Mouse (Mus musculus) G1E (cell line): Measurements from ENCODE around the gene Flywch1.

Experiments used
- CTCF ChIP-seq: IDR thresholded peaks from 2 replicates; pipeline ENCODE4 v1.5.1; 2012; ENCODE audit warnings: low read depth, low read length, inconsistent platforms, mixed read lengths
- GATA1 ChIP-seq: IDR thresholded peaks from 2 replicates; pipeline ENCODE4 v1.6.1; 2012; ENCODE audit warnings: borderline replicate concordance, low read length, inconsistent platforms, mixed read lengths
- GATA2 ChIP-seq: IDR thresholded peaks from 2 replicates; pipeline ENCODE4 v1.6.1; 2012; ENCODE audit warnings: low read depth, low read length, inconsistent platforms, borderline replicate concordance
- POLR2AphosphoS5 ChIP-seq: IDR thresholded peaks from 2 replicates; pipeline ENCODE4 v1.6.1; 2012; ENCODE audit warnings: low read depth, low read length, inconsistent platforms; ENCODE audit not compliant: insufficient replicate concordance
- TAL1 ChIP-seq: conservative IDR thresholded peaks from 2 replicates; pipeline ENCODE4 v1.6.1; 2012; ENCODE audit warnings: low read depth, low read length, inconsistent platforms, mixed read lengths

GRCm38 (mm10) chr17:23725999-23726757 is 45.2 kb downstream of the Flywch1 start, which contains the start of gene Pkmyt1:
- TF ChIP-seq CTCF (no peak), POLR2AphosphoS5 (no peak), TAL1 (no peak), GATA1 (no peak), GATA2 (no peak)
